Mouse (Mus musculus): ENCODE results near the gene Id1. TPM values are rescaled to one million over a fixed set of nuclear protein-coding genes. Genes with fewer than 3 reads are reported as not detected.

Id1 gene
- total RNA-seq, 2 experiments from 2014 or later = 22.4 to 24.2 TPM

DNA sequence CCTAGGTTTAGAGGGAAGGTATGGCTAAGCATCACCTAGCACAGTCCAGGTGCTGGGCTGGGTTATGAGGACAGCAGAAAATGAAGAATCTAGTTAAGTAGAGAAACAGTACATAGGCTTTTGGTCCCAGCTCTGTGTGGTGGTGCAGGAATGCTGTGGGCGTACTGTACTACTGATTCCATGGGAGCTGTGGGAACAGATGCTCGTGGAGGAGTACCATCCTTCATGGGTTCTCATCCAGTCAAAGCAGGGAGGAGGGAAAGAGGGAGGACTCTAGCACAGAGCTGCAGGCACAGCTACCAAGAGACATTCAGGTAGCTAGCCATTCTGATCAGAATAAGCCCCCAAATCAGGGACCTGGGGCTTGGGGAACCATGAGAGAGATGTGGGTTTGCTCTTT is 40.4 kb downstream of the Id1 start:
- intact Hi-C loops (cut with DNase I) = loop anchor here (2.0 kb wide), 1 partner anchor 54 kb away; the partner anchor contains the start of gene Bcl2l1
- DNase-seq (ENCODE audit: extremely low spot score in 1 of 2, low spot score in 2 of 2) = peak; percentile 48 to 54
- no peak for TF ChIP-seq CTCF (IDR thresholded peaks at IDR 0.05)
- Histone ChIP-seq H3K4me3 (no peak overlapping the region), H3K27ac (peak overlapping the region; percentile 70)

DNA sequence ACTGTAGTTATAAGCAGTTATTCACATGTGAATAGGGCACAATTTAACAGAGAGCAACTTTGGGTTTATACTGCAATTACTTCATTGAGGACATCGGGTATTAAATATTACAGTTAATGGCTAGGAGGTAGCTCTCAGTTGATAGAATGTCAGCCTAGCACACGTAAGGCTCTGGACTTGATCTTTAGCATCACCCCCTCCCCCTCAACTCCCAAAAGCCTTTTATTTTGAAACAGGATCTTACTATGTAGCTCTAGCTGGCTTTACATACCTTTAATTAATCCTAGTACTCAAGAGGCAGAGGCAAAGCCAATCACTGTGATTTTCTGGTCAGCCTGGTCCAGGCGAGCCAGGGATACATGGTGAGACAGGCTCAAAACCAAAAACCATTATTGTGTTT is 41.0 kb downstream of the Id1 start:
- DNase-seq (ENCODE audit: extremely low spot score in 1 of 2, low spot score in 2 of 2) = no peak
- intact Hi-C loops (cut with DNase I) = loop anchor here (2.0 kb wide), 1 partner anchor 54 kb away; the partner anchor contains the start of gene Bcl2l1
- H3K4me3 ChIP-seq = no peak overlapping the region
- H3K27ac ChIP-seq = peak overlapping the region; percentile 37
- no peak for TF ChIP-seq CTCF (IDR thresholded peaks at IDR 0.05)

DNA sequence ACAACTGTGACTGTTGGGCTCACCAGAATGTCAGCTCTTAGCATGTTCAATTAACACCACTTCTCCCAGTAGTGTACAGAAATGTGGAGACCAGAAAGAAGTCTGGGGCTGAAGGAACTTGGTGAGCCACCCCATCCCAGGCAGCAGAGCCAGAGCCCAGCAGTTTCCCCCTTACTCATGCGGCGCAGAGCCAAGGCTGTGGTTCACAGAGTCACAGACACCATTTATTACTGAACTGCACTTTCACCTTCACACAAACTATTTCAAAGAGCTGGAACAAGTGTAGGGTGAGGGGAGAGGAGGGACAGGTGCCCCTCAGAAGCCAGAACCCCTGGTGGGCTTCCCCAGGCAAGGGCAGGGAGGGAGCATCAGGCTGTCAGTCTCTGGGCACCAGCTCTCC is 44.4 kb downstream of the Id1 start:
- Histone ChIP-seq H3K27ac (no peak overlapping the region; the same call in 1 of the 2 replicates), H3K4me3 (no peak overlapping the region)
- TF ChIP-seq CTCF (IDR thresholded peaks at IDR 0.05) = no peak
- DNase-seq (ENCODE audit: extremely low spot score in 1 of 2, low spot score in 2 of 2) = no peak
- intact Hi-C loops (cut with DNase I) = no loop called here

DNA sequence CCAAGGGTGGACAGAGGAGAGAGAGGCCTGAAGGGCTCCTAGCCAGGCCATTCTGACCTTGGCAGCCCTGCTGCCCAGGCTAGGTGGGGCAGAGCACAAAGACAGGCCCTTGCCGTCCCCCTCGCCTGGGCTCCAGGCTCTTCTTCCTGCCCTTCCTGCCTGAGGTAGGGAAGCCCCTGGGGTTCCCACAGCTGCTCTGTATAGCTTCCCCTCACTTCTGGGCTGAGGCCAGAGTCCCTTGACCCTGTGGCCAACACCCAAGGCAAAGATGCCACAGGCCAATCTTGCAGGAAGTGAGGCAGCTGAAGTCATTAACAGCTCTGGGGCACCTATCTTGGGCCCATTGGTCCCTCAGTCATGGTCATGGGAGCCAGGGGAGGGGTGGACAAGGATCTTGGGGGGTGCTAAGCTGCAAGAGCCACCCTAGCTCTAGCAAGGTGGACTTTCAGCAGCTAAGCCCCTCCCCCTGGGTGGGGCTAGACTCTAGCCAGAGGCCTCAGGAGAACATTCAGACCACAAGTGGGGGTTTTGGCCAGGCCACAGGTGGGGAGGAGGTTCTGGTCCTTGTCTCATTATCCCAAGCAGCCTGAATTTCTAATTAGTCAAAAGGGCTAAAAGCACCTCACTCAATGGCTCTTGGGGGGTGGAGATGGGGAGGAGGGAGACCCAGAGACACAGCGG is 45.1 kb downstream of the Id1 start:
- intact Hi-C loops (cut with DNase I) = no loop called here
- peak overlapping the region; percentile 76 for H3K27ac ChIP-seq
- no peak overlapping the region for H3K4me3 ChIP-seq
- no peak for DNase-seq (ENCODE audit: extremely low spot score in 1 of 2, low spot score in 2 of 2)
- TF ChIP-seq CTCF (IDR thresholded peaks at IDR 0.05) = no peak

DNA sequence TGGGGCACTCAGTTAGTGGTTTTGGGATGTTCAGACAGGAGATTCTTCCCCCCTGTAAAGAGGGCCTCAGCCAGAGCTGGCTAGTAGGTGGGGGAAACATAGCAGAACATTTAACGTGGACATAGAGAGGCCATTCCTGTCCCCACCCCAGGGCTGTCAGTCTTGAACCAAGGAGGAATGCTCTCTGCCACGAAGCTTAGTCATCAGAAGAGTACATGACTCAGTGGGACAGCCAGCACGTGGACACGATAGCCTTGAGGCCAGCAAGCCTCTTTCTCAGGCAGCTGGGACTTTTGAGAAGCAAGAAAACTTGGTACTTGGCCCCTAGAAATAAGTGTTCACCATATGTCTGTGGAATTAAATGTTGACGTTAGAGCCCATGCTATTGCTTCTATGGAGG is 46.6 kb downstream of the Id1 start:
- Histone ChIP-seq H3K4me3 (no peak overlapping the region), H3K27ac (peak overlapping the region; percentile 57)
- intact Hi-C loops (cut with DNase I) = no loop called here
- no peak for TF ChIP-seq CTCF (IDR thresholded peaks at IDR 0.05)
- DNase-seq (ENCODE audit: extremely low spot score in 1 of 2, low spot score in 2 of 2) = no peak

DNA sequence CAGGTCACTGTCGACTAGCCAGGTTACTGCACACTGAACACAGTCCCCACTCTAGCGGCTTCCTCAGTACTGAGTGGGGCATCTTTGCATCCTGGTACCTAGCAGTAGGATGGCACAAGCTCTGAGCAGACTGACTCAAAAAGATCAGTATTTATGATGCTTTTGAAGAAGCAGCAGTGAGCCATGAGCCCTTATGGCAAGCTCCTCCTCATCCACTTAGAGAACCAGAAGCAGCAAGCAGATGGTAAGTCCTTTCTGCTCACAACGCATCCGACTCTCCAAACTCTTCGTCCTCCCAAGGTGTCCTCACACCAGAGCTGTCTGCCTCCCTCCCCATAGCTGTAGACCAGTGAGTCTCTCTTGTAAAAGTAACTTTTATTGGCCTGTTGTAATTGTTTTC is 47.2 kb downstream of the Id1 start:
- DNase-seq (ENCODE audit: extremely low spot score in 1 of 2, low spot score in 2 of 2) = no peak
- Histone ChIP-seq H3K27ac (peak overlapping the region; percentile 57), H3K4me3 (no peak overlapping the region)
- no peak for TF ChIP-seq CTCF (IDR thresholded peaks at IDR 0.05)
- intact Hi-C loops (cut with DNase I) = no loop called here

DNA sequence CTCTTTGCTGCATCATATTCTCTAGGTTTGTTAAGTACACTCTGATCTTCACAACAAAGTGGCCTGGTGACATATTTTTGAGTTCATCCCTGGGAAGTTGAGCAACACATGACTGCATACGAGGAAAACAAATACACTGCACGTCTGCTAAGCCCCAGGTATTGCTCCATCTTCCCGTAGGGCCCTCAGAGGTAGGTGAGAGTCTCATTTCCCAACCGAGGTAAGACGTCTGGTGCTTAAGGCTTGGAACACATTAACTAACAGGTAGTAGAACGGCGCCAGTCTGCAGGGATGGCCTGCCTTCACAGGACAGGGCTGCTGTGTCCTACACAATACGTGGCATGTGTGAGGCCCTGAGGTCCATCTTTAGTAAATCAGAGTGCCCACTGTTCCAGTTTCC is 48.6 kb downstream of the Id1 start:
- peak overlapping the region; percentile 85 for H3K27ac ChIP-seq
- no peak for TF ChIP-seq CTCF (IDR thresholded peaks at IDR 0.05)
- no peak for DNase-seq (ENCODE audit: extremely low spot score in 1 of 2, low spot score in 2 of 2)
- intact Hi-C loops (cut with DNase I) = loop anchor here (1.0 kb wide), 2 partner anchors 36 to 46 kb away; no protein-coding TSS in a partner anchor
- no peak overlapping the region for H3K4me3 ChIP-seq

DNA sequence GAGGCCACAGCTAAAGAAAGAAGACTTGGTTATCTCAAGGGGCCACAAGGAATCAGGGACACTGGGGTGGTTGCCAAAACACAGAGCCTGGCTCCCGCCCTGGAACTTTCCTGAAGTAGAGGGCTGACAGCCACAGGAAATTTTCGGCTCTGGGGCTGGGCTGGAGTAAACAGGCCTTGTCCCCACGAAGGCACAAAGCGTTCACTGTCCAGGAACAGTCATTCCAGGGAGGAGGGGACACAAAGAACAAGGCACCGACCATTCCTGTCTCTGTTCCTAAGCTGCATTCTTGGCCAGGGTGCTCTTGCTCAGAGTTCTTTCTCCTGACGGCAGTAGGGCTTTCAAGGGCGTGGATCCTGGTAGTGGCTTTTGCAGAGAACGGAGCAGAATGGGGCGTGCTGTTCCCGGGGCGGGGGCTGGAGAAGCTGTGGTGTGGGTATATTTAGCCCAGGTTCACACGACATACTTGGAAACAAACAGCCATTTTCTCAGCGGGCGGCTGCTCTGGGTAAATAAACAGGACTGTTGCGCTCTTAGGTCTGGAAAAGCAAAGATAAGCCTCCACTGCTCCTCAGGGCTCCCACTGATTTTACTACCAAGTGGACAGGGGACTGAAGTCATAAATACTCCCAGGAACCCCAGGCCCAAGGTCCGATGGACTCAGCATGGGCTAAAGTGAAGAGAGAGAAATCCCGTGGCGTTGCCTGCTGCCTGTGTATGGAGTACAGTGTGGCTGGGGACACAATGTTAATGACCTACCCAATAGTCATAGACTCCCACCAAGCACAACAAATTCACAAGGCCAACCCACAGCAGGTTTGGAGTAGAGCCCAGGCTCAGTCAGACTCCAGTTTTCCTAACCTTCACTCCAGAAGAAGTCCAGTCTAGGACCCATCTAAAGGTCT is 49.6 kb downstream of the Id1 start:
- peak; percentile 67 to 72 for DNase-seq (ENCODE audit: extremely low spot score in 1 of 2, low spot score in 2 of 2)
- H3K27ac ChIP-seq = peak overlapping the region; percentile 85
- H3K4me3 ChIP-seq = no peak overlapping the region
- no peak for TF ChIP-seq CTCF (IDR thresholded peaks at IDR 0.05)
- intact Hi-C loops (cut with DNase I) = loop anchor here (1.0 kb wide), 2 partner anchors 35 to 45 kb away; no protein-coding TSS in a partner anchor

Small RNA genes within 50 kb of the gene (microRNA-seq; reads per million reads assigned to microRNA genes)
- 0 reads per million in 2 experiments for gene Gm23802

Other genes with a start within 250 kb of the Id1 start
- not detected for gene Defb22, start 246.1 kb upstream of the Id1 start, total RNA-seq (2021)
- gene Defb26, start 224.6 kb upstream of the Id1 start, total RNA-seq (2021) = not detected
- gene Defb28, start 218.0 kb upstream of the Id1 start, total RNA-seq (2021) = not detected
- not detected for gene Defb29, start 196.2 kb upstream of the Id1 start, total RNA-seq (2021)
- not detected for gene Gm17416, start 166.9 kb upstream of the Id1 start, total RNA-seq (2021)
- not detected for gene Defb21, start 163.5 kb upstream of the Id1 start, total RNA-seq (2021)
- not detected for gene Defb19, start 155.9 kb upstream of the Id1 start, total RNA-seq (2021)
- gene Defb45, start 136.9 kb upstream of the Id1 start, total RNA-seq (2021) = not detected
- not detected for gene Defb36, start 131.9 kb upstream of the Id1 start, total RNA-seq (2021)
- not detected for gene Defb25, start 113.2 kb upstream of the Id1 start, total RNA-seq (2021)
- gene Rem1, start 109.3 kb upstream of the Id1 start, total RNA-seq (2021) = under 1 TPM; 0.65 to 0.68 TPM
- gene H13, start 66.8 kb upstream of the Id1 start, total RNA-seq (2021) = 10 to 100 TPM; 77.2 to 82.2 TPM
- 10 to 100 TPM; 17.6 to 19.8 TPM for gene Mcts2, start 49.2 kb upstream of the Id1 start, total RNA-seq (2021)
- 1 to 10 TPM; 1.7 to 1.9 TPM for gene Cox4i2, start 17.9 kb downstream of the Id1 start, total RNA-seq (2021)
- 100 to 1,000 TPM; 133 to 135 TPM for gene Bcl2l1, start 95.5 kb downstream of the Id1 start, total RNA-seq (2021)
- gene Tpx2, start 111.7 kb downstream of the Id1 start, total RNA-seq (2021) = 1 to 10 TPM; 2.5 to 3.0 TPM
- not detected for gene Mylk2, start 175.1 kb downstream of the Id1 start, total RNA-seq (2021)
- under 1 TPM; 0.34 to 0.44 TPM for gene Foxs1, start 197.0 kb downstream of the Id1 start, total RNA-seq (2021)
- 10 to 100 TPM; 16.9 to 20.3 TPM for gene Dusp15, start 215.4 kb downstream of the Id1 start, total RNA-seq (2021)
- gene Ttll9, start 226.2 kb downstream of the Id1 start, total RNA-seq (2021) = 1 to 10 TPM; 2.3 to 2.9 TPM

Data from left cerebral cortex, adult 2 months (tissue).